Mouse (Mus musculus) testis, adult 2 months (tissue): ENCODE results near the gene Aurka.

Experiments used
- CTCF ChIP-seq: fragments of 200-500 bp; IDR thresholded peaks from 2 replicates; pipeline ENCODE4 v1.5.1; 2012; ENCODE audit warnings: low read depth, mild to moderate bottlenecking, inconsistent platforms, low read length, moderate library complexity; ENCODE audit not compliant: control insufficient read depth, insufficient read depth, insufficient replicate concordance
- POLR2A ChIP-seq: fragments of 200-500 bp; IDR thresholded peaks from 2 replicates; pipeline ENCODE4 v1.6.1; 2012; ENCODE audit warnings: low read depth, mild to moderate bottlenecking, inconsistent platforms, low read length, moderate library complexity; ENCODE audit not compliant: control insufficient read depth

DNA sequence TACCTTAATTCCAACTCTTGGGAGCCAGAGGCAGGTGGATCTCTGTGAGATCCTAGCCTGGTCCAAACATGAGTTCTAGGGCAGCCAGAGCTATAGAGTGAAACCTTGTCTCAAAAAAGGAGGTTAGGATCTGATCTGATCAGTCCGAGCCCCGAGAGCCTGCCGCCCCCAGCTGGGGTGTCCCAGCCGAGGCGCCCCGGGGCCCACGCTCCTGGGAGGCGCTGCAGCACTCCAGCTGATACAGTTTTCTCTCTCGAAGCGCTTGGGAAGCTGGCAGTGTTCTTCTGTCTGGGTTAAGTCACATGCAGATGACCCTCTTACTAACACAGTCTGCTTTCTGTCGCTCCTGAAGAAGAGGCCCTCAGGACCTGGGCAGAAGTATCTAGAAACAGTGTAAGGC lies 11.0 kb upstream of the Aurka start:
- TF ChIP-seq CTCF (no peak), POLR2A (no peak)
